Mouse (Mus musculus) cerebellum, adult 2 months (tissue): Measurements from ENCODE around the gene Tefm. TPM values are rescaled to one million over a fixed set of nuclear protein-coding genes. Genes with fewer than 3 reads are reported as not detected.

Experiments used
- DNase-seq, 2 experiments: peaks; one replicate each; pipeline ENCODE4 v3.0.0; 2021
- H3K27ac ChIP-seq: fragments of 200-500 bp; 2 replicates; pipeline ENCODE4 v1.5.1; 2012; ENCODE audit warnings: low read length, control low read depth, inconsistent platforms; ENCODE audit not compliant: insufficient read depth
- H3K27me3 ChIP-seq: fragments of 200-500 bp; 2 replicates; pipeline ENCODE4 v1.6.1; 2012; ENCODE audit warnings: inconsistent platforms, mild to moderate bottlenecking, low read length, moderate library complexity; ENCODE audit not compliant: control insufficient read depth, insufficient read depth
- H3K4me1 ChIP-seq: fragments of 200-500 bp; 2 replicates; pipeline ENCODE4 v1.6.1; 2011; ENCODE audit warnings: low read length; ENCODE audit not compliant: control insufficient read depth, insufficient read depth
- H3K4me3 ChIP-seq: fragments of 200-500 bp; replicated peaks from 2 replicates; pipeline ENCODE3; 2011; ENCODE audit warnings: mild to moderate bottlenecking, low read depth, low read length, control low read depth; ENCODE audit not compliant: insufficient read depth
- CTCF ChIP-seq: fragments of 200-500 bp; IDR thresholded peaks from 2 replicates; pipeline ENCODE4 v1.5.1; 2011; ENCODE audit warnings: low read depth, mild to moderate bottlenecking, control low read depth, low read length, moderate library complexity, borderline replicate concordance; ENCODE audit not compliant: insufficient read depth
- POLR2A ChIP-seq: fragments of 200-500 bp; IDR thresholded peaks from 2 replicates; pipeline ENCODE4 v1.6.1; 2011; ENCODE audit warnings: low read length, control low read depth, borderline replicate concordance; ENCODE audit not compliant: insufficient read depth
- WGBS: fragments of 180-500 bp; shearing (Covaris S2); methylation state at CpG from one replicate; pipeline ENCODE4 v1.1.7; 2018; 5-methylcytosine and 5-hydroxymethylcytosine counted together
- polyA plus RNA-seq: library from polyadenylated mRNA; depleted of rRNA; stranded (reverse); fragments of >200 nt; gene quantifications from 2 replicates; pipeline ENCODE4 v1.2.3, GENCODE M21; 2012

Tefm gene
- polyA plus RNA-seq, 1 experiment: 8.1 TPM

DNA sequence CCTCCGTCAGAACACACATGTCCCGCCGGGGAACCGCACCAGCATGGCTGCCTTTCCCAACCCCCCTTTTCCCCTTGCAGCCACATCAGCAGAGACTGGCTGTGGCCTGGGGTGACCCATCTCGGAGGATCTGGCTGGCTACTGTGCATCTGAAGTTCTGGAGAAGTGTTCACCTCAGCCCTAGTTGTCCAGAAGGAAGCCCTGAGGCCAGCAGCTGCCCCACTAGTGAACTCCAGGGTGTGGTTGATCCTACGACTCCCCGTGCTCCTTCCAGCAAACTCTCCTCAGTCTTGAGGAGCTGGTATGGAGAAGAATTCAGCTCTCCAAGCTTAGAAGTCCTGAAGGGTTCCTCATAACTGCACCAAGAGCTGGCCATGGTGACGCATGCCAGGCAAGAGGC, 36.3 kb upstream of the Tefm start:
- H3K27me3 ChIP-seq: no peaks in the 10 kb centered on the region
- no peaks in the 10 kb centered on the region for H3K4me1 ChIP-seq
- H3K27ac ChIP-seq: no peak overlapping the region
- no peak for DNase-seq
- WGBS: 83% methylated on average over 8 of the region's 8 CpGs
- TF ChIP-seq CTCF: no peak
- TF ChIP-seq POLR2A: no peak
- H3K4me3 ChIP-seq: no peak overlapping the region

- H3K4me1 ChIP-seq: no peaks in the 10 kb centered on the region
- DNase-seq: no peak
- WGBS: 77% methylated on average over 11 of the region's 11 CpGs
- no peak overlapping the region for H3K27ac ChIP-seq
- TF ChIP-seq POLR2A (no peak), CTCF (no peak)
- no peaks in the 10 kb centered on the region for H3K27me3 ChIP-seq
- H3K4me3 ChIP-seq: no peak overlapping the region
Observed at GRCm38 (mm10) chr11:80176911-80177895, 35.2 kb upstream of the Tefm start.

DNA sequence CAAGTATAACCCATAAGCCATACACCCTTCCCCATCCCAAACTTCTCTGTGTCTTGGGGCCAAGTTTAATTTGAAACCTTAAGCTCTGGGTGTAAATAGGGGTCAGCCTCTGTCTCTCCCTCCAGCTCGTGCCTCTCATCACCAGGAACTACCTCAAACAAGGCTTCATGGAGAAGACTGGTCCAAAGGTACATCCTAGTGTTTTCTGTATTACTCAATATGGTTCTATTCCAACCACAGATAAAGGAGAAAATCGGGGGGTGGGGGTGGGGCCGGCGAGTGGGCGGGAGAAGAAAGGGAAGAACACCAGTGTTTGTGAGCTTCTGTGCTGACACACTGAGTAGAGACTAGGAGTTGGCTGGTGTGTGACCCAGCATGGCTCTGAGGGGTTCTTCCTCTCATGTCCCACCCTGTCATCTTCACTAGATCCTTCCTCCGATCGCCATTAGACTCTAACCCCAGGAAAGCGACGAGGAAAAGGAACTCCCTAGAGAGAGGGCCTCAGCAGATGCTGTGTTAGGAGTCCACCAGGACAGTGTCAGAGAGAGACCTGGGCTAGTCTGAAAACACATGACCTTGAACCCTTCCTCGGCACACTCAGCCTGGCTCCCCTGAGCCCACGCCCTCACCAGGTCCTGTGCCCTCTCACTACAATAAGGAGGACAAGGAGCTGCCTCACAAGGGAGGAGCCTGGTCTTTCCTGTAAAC, 32.1 kb upstream of the Tefm start:
- no peaks in the 10 kb centered on the region for H3K27me3 ChIP-seq
- 69% methylated on average over 11 of the region's 11 CpGs for WGBS
- no peaks in the 10 kb centered on the region for H3K4me1 ChIP-seq
- H3K4me3 ChIP-seq: no peak overlapping the region
- H3K27ac ChIP-seq: no peak overlapping the region
- no peak for DNase-seq
- TF ChIP-seq CTCF (no peak), POLR2A (no peak)

GRCm38 (mm10) chr11:80171884-80172283, 29.9 kb upstream of the Tefm start:
- Histone ChIP-seq H3K27me3 (no peaks in the 10 kb centered on the region), H3K4me3 (no peak overlapping the region), H3K27ac (no peak overlapping the region), H3K4me1 (no peaks in the 10 kb centered on the region)
- 62% methylated on average over 4 of the region's 4 CpGs for WGBS
- TF ChIP-seq CTCF (no peak), POLR2A (no peak)
- no peak for DNase-seq

- no peaks in the 10 kb centered on the region for H3K4me1 ChIP-seq
- H3K4me3 ChIP-seq: no peak overlapping the region
- no peak for TF ChIP-seq CTCF
- no peak for TF ChIP-seq POLR2A
- no peak overlapping the region for H3K27ac ChIP-seq
- DNase-seq: no peak
- WGBS: 77% methylated on average over 5 of the region's 5 CpGs
- H3K27me3 ChIP-seq: no peaks in the 10 kb centered on the region
Observed at GRCm38 (mm10) chr11:80170351-80170750, 28.4 kb upstream of the Tefm start.

- H3K4me3 ChIP-seq: no peak overlapping the region
- H3K4me1 ChIP-seq: no peaks in the 10 kb centered on the region
- TF ChIP-seq CTCF: no peak
- no peak for TF ChIP-seq POLR2A
- H3K27me3 ChIP-seq: no peaks in the 10 kb centered on the region
- 88% methylated on average over 3 of the region's 3 CpGs for WGBS
- H3K27ac ChIP-seq: no peak overlapping the region
- no peak for DNase-seq
Observed at GRCm38 (mm10) chr11:80169629-80170028, 27.7 kb upstream of the Tefm start.

GRCm38 (mm10) chr11:80168611-80169249, 26.8 kb upstream of the Tefm start:
- no peak for DNase-seq

DNA sequence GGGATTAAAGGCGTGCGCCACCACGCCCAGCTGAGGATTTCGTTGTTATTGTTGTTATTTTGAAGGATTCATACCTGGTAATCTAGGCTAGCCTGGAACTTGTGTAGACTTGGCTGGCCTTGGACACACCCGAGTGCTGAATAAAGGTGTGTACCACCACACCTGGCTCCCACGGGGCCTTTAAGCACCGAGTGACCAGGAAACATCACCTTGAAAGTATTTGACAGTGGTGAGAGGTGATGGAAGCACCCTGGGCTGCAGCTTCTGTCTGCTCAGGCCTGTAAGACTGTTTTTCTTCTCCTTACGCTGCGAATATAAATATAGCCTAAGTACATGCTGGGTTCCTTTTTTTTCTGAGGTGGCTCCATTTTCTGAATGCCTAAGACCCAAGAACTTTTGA, 26.1 kb upstream of the Tefm start:
- 89% methylated on average over 9 of the region's 9 CpGs for WGBS
- no peak for DNase-seq
- no peak for TF ChIP-seq POLR2A
- TF ChIP-seq CTCF: no peak
- Histone ChIP-seq H3K4me3 (no peak overlapping the region), H3K27ac (no peak overlapping the region), H3K27me3 (no peaks in the 10 kb centered on the region), H3K4me1 (no peaks in the 10 kb centered on the region)

More at GRCm38 (mm10) chr11:80168611-80169249, 26.8 kb upstream of the Tefm start:
- no peaks in the 10 kb centered on the region for H3K27me3 ChIP-seq
- H3K4me3 ChIP-seq: no peak overlapping the region
- no peak overlapping the region for H3K27ac ChIP-seq
- TF ChIP-seq CTCF (no peak), POLR2A (no peak)
- WGBS: 76% methylated on average over 4 of the region's 4 CpGs
- no peaks in the 10 kb centered on the region for H3K4me1 ChIP-seq
